Mouse (Mus musculus) embryonic facial prominence, embryonic 13.5 days (tissue): ENCODE results near the gene Acox3. TPM values are rescaled to one million over a fixed set of nuclear protein-coding genes. Genes with fewer than 3 reads are reported as not detected.

Source experiments
- ATAC-seq: fragments of 200-750 bp; cut with Nextera tagmentation; 2 replicates; pipeline ENCODE4 v1.8.0; 2017; ENCODE audit warnings: low read depth; ENCODE audit not compliant: insufficient number of reproducible peaks, insufficient read depth, low FRiP score, low TSS enrichment
- H3K27ac ChIP-seq: fragments of 300-500 bp; sonication (generic); 2 replicates; pipeline ENCODE4 v1.5.1; 2015; ENCODE audit warnings: moderate library complexity, mild to moderate bottlenecking, inconsistent platforms
- H3K27me3 ChIP-seq: fragments of 300-500 bp; sonication (generic); 2 replicates; pipeline ENCODE4 v1.6.1; 2015; ENCODE audit warnings: mild to moderate bottlenecking, inconsistent platforms
- H3K36me3 ChIP-seq: fragments of 300-500 bp; sonication (generic); 2 replicates; pipeline ENCODE4 v1.6.1; 2015; ENCODE audit warnings: mild to moderate bottlenecking, inconsistent platforms
- H3K4me1 ChIP-seq: fragments of 300-500 bp; sonication (generic); 2 replicates; pipeline ENCODE4 v1.6.1; 2015; ENCODE audit warnings: inconsistent platforms
- H3K4me2 ChIP-seq: fragments of 300-500 bp; sonication (generic); 2 replicates; pipeline ENCODE4 v1.6.1; 2015; ENCODE audit warnings: moderate library complexity, mild to moderate bottlenecking, inconsistent platforms
- H3K4me3 ChIP-seq: fragments of 300-500 bp; sonication (generic); 2 replicates; pipeline ENCODE4 v1.5.1; 2015; ENCODE audit warnings: mild to moderate bottlenecking, inconsistent platforms
- H3K9ac ChIP-seq: fragments of 300-500 bp; sonication (generic); 2 replicates; pipeline ENCODE4 v1.6.1; 2015; ENCODE audit warnings: mild to moderate bottlenecking, inconsistent platforms
- H3K9me3 ChIP-seq: fragments of 300-500 bp; sonication (generic); 2 replicates; pipeline ENCODE4 v1.6.1; 2016; ENCODE audit warnings: inconsistent platforms
- WGBS: fragments of 180-500 bp; shearing (Covaris S2); methylation state at CpG from one replicate; pipeline ENCODE4 v1.1.7; 2015; ENCODE audit warnings: mixed read lengths; 5-methylcytosine and 5-hydroxymethylcytosine counted together
- polyA plus RNA-seq: library from polyadenylated mRNA; unstranded; fragments of >200 nt; fragmentation: Nextera tagmentation; extraction: Ambion mirVana; gene quantifications from 2 replicates; pipeline ENCODE4 v1.2.1, GENCODE M21; 2015

The Acox3 gene
- polyA plus RNA-seq, 1 experiment from 2014 or later, result 13.3 TPM

DNA sequence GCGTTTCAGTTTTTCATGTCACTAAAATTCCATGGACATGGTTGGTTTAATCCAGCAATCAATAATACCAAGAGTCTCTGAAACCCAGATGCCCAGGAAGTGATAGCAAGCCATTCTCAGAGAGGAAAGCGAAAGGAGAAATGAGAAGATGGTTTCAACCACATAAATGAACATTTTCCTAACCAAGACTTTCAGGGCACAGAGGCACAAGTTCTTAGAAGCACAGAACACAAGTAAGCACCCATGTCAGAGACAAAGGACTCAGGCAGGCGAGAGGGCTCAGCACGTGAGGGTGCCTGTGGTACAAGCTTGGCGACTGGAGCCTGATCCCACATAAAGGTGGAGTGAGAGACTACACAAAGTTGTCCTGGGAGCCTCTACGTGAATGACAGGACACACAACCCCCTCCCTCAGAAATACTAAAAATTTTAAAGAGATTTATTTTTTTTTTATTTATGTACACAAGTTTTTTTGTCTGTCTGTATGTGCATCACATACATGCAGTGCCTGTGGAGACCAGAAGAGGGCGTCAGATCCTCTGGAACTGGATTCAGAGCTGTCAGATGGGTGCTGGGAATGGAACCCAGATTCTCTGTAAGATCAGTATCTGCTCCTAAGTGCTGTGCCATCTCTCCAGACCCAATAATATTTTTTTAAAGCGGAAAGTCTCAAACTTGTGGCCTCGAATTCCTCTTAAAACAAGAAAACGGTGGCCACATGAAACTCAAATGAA lies 73.1 kb downstream of the Acox3 start:
- Histone ChIP-seq H3K27ac (no peak overlapping the region), H3K4me3 (no peak overlapping the region), H3K9ac (no peak overlapping the region), H3K36me3 (no peaks in the 10 kb centered on the region), H3K9me3 (no peaks in the 10 kb centered on the region), H3K27me3 (no peaks in the 10 kb centered on the region), H3K4me1 (no peaks in the 10 kb centered on the region), H3K4me2 (no peak overlapping the region)
- no peak for ATAC-seq
- 88% methylated on average over 10 of the region's 10 CpGs for WGBS

DNA sequence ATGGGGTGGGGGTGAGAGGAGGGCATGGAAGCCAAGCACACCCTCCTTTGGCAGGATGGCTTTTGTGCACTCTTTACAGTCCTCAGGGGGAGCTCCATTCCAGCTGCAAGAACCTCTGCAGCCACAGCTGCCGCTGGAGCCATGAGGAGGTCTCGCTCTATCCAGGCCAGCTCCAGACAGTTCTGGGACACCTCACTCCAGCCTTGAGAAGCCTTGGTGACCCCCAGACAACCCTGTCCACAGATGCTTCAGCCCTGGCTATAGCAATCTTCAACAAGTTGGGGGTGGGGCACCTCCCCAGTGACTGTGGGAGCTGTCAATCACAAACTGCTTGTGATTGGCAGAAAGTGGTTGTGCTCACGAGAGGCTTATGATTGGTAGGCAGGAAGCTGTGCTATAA lies 76.7 kb downstream of the Acox3 start:
- no peak for ATAC-seq
- no peaks in the 10 kb centered on the region for H3K4me1 ChIP-seq
- H3K9ac ChIP-seq, result no peak overlapping the region
- H3K4me3 ChIP-seq, result no peak overlapping the region
- WGBS, result 53% methylated on average over 3 of the region's 3 CpGs
- no peaks in the 10 kb centered on the region for H3K9me3 ChIP-seq
- H3K27me3 ChIP-seq, result no peaks in the 10 kb centered on the region
- no peak overlapping the region for H3K4me2 ChIP-seq
- H3K36me3 ChIP-seq, result no peaks in the 10 kb centered on the region
- H3K27ac ChIP-seq, result no peak overlapping the region

DNA sequence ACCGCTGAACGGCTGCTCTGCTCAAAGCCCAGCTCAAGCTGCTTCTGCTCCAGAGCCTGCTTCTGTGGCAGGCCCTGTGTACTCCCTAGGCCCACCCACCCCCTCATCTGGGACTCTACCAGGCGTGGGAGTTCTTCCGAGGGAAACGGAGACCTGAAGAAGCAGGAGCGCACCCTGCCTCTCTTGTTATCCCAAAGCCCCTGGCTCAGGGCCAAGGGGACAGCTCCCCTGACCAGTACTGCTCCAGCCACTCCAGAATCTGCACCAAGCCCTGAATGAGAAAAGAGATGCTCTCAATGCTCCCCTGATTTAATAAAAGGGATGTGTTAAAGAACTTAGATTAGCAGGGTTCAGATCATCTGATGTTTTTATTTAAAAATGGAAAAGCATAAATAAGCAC lies 78.4 kb downstream of the Acox3 start:
- Histone ChIP-seq H3K9me3 (no peaks in the 10 kb centered on the region), H3K4me1 (no peaks in the 10 kb centered on the region), H3K27ac (no peak overlapping the region), H3K4me3 (no peak overlapping the region), H3K27me3 (no peaks in the 10 kb centered on the region), H3K4me2 (no peak overlapping the region), H3K36me3 (no peaks in the 10 kb centered on the region), H3K9ac (no peak overlapping the region)
- WGBS, result 74% methylated on average over 6 of the region's 6 CpGs
- no peak for ATAC-seq

DNA sequence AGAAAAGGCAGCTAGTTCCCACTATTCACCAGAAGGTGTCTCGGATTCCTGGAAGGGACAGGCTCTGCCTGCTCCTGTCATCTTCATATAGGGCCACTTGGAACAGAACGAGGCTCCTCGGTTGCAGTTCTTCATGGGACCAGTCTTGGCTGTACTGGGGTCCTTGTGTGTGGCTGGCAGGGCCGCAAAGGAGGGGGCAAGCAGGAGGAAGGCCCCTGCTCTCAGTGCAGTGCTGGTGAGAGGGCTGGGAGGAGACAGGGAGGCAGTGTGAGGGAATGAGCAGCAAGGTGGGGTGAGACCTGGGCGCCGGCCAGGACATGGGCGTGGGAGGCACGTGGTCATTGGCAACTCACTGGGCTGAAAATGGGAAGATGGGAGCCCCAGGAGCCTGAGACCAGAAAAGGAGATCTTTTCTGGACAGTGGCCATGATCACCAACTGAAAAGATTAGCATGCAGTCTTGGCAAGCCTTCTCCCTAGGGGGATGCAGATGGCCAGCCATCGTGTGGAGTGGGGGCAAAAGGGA lies 79.2 kb downstream of the Acox3 start:
- Histone ChIP-seq H3K4me3 (no peak overlapping the region), H3K4me1 (no peaks in the 10 kb centered on the region), H3K27ac (no peak overlapping the region), H3K9me3 (no peaks in the 10 kb centered on the region), H3K4me2 (no peak overlapping the region), H3K9ac (no peak overlapping the region), H3K36me3 (no peaks in the 10 kb centered on the region), H3K27me3 (no peaks in the 10 kb centered on the region)
- no peak for ATAC-seq
- WGBS, result 82% methylated on average over 9 of the region's 9 CpGs

Other genes starting within 250 kb of the Acox3 start
- 1.1 and 2.2 TPM in 2 replicates for gene Hmx1, start 193.9 kb upstream of the Acox3 start, polyA plus RNA-seq
- gene Cpz, start 57.3 kb upstream of the Acox3 start, polyA plus RNA-seq, result 4.1 TPM in 2 replicates
- 8.1 and 9.2 TPM in 2 replicates for gene Trmt44, start 8.0 kb upstream of the Acox3 start, polyA plus RNA-seq
- 4.6 and 5.0 TPM in 2 replicates for gene Htra3, start 96.7 kb downstream of the Acox3 start, polyA plus RNA-seq
- 5.7 and 6.5 TPM in 2 replicates for gene Sh3tc1, start 156.9 kb downstream of the Acox3 start, polyA plus RNA-seq
- 0.91 and 0.94 TPM in 2 replicates for gene Ablim2, start 174.8 kb downstream of the Acox3 start, polyA plus RNA-seq